ENCODE assay signal across 7 mouse cellular contexts in the genomic region with DNA sequence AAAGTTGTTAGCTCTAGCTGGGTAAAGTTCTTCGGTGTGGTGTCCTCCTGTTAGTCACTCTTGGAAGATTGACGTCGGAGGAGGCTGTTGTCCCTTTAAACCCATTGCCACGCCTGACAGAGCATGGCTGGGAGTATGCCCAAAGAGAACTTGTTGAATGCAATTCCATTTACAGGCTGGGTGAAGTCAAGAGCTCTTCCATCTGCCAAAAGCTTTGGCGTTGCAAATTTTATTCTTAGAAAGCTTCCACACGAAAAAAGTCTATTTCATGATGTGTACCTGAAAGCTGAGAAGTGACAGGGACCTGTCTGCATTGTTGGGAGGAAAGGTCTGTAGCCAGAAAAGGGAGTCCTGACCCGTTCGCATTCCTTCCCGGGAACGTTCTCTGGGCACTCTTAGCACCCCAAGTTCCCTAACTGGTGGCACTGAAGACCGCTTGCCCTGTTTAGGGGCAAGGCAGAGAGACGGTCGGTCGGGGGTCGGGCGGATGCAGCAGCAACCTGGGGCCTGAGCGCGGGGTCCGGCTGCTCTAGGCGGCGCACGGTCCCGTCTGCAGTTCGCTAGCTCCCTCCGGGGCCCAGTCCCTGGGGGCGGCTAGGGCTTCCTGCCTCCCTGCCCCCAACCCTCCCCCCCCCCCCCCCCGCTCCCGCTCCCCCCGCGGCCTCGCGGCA. TPM values are rescaled to one million over a fixed set of nuclear protein-coding genes. Genes with fewer than 3 reads are reported as not detected.
DNase-seq lines count a peak whose midpoint lies in the region; ATAC-seq lines count a peak whose summit lies in the region.

No protein-coding gene starts in this region.

- H3K4me1 ChIP-seq in hindbrain, embryonic 11.5 days (replicated peaks; ENCODE audit: control insufficient read depth, insufficient read depth, low read length), result 0 out of 2 replicates have a peak, but pooled peaks cover 3% of the 10 kb centered on the region

- H3K27ac ChIP-seq in hindbrain, embryonic 11.5 days (ENCODE audit: low read depth, low read length), result peak overlapping the region; percentile 98

- H3K27me3 ChIP-seq in hindbrain, embryonic 11.5 days (ENCODE audit: control insufficient read depth, insufficient read depth, low read length), result no peaks in the 10 kb centered on the region

- WGBS in hindbrain, embryonic 11.5 days, result under 1% methylated on average over 21 of the region's 32 CpGs

- ATAC-seq in frontal cortex, adult (ENCODE audit: low TSS enrichment), result peak; percentile 33
- peak; percentile 81 for ATAC-seq in hindbrain, embryonic 11.5 days (ENCODE audit: low FRiP score)

- H3K4me2 ChIP-seq in hindbrain, embryonic 11.5 days (replicated peaks; ENCODE audit: low read depth, low read length), result peak overlapping the region; percentile 74

- H3K4me3 ChIP-seq in hindbrain, embryonic 11.5 days (ENCODE audit: low read depth, low read length), result peak overlapping the region; percentile 94

- H3K9ac ChIP-seq in hindbrain, embryonic 11.5 days (ENCODE audit: low read depth, low read length), result peak overlapping the region; percentile 98

- DNase-seq in T-cell, adult 2 months (ENCODE audit: low spot score), result peak; percentile 49
- DNase-seq in cerebellum, adult 11 months, result peak; percentile 49
- peak; percentile 72 for DNase-seq in hindbrain, embryonic 11.5 days (ENCODE audit: low spot score)
- DNase-seq in layer of hippocampus, adult 9-10 months (ENCODE audit: low spot score), result peak; percentile 9
- DNase-seq in lung, postnatal 14 days, result peak; percentile 51
- DNase-seq in retina, postnatal 7 days (ENCODE audit: low read depth, low spot score), result peak; percentile 16

- H3K9me3 ChIP-seq in hindbrain, embryonic 11.5 days (ENCODE audit: control insufficient read depth, low read length), result no peaks in the 10 kb centered on the region

- H3K36me3 ChIP-seq in hindbrain, embryonic 11.5 days (ENCODE audit: control insufficient read depth, insufficient read depth, low read length), result no peaks in the 10 kb centered on the region

RNA-seq across cellular contexts. Expression of a gene that starts 0.7 kb away (rescaled TPM):
- 137 and 154 TPM in 2 replicates for polyA plus RNA-seq in hindbrain, embryonic 11.5 days (2014; fragmentation: Nextera tagmentation; extraction: Ambion mirVana)

Comparison
In these comparisons a context has a peak if more than half of its experiments do, and no peak if none do; other contexts are left out.
1. Peak in every context shown above with its lines: DNase-seq, ATAC-seq, H3K4me3 ChIP-seq and H3K27ac ChIP-seq.
2. DNase-seq: peak in every context shown above with its lines; median percentile 72 in hindbrain, embryonic 11.5 days; 51 in lung, postnatal 14 days; 49 in T-cell, adult 2 months; 49 in cerebellum, adult 11 months; 16 in retina, postnatal 7 days; 9 in layer of hippocampus, adult 9-10 months.